Mouse (Mus musculus) stomach, postnatal 0 days (tissue): ENCODE results near the gene Mst1.

Experiments used
- CTCF ChIP-seq: IDR thresholded peaks from 2 replicates; pipeline ENCODE4 v1.5.1; 2016; ENCODE audit warnings: antibody characterized with exemption, low read depth, mild to moderate bottlenecking, moderate library complexity
- EP300 ChIP-seq: optimal IDR thresholded peaks from 2 replicates; pipeline ENCODE3; 2016; ENCODE audit warnings: antibody characterized with exemption

GRCm38 (mm10) chr9:108063361-108063760, 16.9 kb upstream of the Mst1 start:
- TF ChIP-seq CTCF (no peak), EP300 (no peak)
